Mouse (Mus musculus): Measurements from ENCODE around the gene Taar8c.
A peak's percentile ranks its signal among the peaks of the same experiment; 100 is the strongest.
"Not testable (repeated sequence)": the region's sequence is repeated elsewhere in the genome, so short reads cannot be mapped to it uniquely, and the experiment has no call there.

Gene Taar8c

DNA sequence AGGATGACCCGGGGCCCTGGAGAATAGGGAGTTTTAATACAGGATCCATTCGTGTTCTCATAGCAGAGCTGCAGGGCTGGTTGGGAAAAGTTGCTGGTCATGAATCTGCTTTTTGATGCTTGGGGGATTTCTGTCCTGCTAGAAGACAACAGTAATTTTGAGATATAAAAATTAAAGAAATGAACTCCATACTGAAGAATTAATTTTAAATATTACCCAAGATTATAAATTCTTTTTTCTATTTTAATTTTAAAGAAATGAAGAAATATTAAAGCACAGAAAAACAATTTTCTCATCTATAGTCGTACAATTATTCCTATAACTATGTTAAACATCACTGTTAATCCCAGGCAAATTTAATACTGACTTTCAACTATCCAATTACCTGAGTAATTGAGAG, at the start of gene Taar8c:
Gene Taar8c, minus strand, starts transcription at position 101 of the 400 bp plus-strand sequence.
- not testable (repeated sequence) for DNase-seq (ENCODE audit: low spot score)

DNA sequence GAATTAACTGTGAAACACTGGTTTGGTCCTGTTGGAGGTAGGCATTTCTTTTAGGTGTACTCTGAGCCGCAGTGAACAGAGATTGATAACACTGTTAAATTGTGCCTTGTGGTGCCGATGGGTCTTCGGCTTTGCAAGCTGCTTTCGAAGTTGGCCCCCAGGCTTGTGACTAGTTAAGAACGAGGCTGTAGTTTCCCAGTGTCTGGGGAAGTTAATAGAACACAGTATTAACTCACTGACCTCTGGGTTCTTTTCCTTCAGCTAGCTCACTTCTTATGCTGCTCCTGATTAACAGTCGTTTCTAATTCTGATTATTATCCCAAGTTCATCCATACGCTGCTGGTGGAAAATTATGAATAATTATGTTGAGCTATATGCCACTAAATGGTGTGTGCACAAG, 48.4 kb upstream of the Taar8c start:
- no peak for DNase-seq (ENCODE audit: low spot score)

DNA sequence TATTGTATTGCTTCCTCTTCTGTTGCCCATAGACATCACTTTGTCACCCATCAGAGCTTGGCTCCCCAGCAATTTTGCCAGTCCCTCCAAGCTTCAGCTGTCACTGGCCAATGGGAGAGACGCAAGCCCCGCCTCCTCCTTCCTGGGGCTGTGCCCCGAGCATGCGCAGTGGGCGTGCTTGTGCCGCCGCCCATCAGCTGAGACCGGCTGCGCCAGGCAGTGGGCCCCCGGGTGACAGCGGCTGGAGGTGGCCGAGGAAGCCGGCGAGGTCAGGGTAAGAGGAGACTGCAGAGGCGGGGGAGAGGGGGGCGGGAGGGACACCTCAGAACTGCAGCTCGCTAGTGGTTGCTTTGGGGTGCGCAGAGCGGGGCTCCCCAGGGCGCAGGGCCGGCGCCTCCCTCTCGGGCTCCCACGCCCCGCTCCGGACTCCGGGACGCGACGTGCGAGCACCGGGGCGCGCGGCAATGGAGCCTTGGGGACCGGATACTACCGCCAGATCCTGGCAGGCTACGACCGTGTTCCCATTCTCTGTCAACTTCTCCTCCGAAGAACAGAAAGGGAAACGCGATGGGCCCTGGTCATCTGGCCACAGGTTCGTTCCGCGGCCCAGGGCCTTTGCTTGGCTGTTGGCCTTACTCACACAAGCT, 47.5 kb upstream of the Taar8c start, which contains the start of gene Stx7:
Gene Stx7, plus strand, starts transcription at position 168 of the 647 bp plus-strand sequence.
- DNase-seq (ENCODE audit: low spot score) = peak; percentile 75

DNA sequence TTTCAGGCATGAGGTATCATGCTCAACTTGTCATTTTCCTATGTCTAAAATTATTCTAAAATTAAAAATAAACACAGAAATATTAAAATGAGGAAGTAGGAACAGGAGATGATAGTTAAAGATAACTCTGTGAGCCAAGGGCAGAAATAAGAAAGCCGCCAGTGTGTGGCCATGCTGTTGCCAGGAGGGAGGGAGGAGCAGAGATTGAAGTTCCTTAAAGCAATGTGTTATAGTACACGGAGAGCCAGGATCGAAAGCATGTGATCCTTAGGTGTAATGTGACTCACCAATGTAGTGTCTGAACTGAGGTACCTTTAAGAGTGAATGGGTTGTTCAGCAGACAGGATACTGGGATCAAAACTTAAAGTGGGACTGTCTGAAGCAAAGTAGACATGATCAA, 41.0 kb upstream of the Taar8c start:
- DNase-seq (ENCODE audit: low spot score) = no peak

DNA sequence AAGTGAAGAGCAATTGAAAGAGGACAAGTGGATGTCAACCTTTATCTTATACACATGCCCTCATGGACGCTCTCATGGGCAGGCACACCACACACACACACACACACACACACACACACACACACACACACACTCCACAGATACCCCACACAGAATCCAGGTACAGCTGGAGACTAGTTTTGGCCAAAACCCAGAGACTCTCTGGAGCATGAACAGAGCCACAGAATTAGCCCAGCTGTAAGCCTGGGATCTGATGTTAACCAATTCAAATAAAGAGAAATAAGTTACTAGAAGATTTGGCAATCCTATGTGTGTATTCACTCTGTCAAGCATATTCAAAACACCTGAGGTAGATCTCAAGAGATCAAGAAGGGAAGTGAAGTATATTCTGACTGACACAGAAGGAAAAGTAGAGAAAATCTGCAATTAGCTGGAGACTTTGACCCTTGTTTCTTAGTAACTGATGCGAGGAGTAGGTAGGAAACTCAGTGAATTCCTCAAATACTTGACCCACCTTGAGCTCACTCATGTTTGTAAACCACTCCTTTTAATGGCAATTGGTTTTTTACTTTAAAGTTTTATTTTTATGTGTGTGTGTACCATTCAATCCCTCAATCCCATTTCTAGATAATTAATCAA, 37.0 kb upstream of the Taar8c start:
- no peak for DNase-seq (ENCODE audit: low spot score)

DNA sequence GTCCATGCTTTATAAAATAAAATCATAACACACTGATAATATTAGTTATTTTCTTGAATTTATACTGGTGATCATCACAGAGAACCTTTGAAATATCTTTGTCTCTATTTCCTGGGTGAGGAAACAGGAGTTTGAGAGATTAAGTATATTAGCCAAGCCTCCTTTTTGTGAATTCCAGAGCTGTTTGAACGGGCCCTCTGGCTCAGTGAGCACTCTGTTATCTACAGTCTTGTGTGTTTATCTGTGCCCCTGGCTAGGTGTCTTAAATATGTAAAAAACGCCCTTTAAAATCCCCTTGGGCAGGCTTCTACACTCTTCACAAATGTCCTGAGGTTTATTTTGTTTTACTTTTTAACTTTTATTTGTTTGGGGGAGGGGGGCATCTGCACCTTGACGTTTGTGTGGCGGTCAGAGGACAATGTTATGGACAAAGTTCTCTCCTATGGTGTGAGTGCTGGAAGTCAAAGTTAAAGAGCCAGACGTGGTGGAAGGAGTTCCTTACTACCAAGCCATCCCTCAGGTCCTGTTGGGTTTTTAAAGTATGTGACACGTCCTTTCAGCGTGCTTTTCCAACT, 32.4 kb upstream of the Taar8c start:
- no peak for DNase-seq (ENCODE audit: low spot score)

DNA sequence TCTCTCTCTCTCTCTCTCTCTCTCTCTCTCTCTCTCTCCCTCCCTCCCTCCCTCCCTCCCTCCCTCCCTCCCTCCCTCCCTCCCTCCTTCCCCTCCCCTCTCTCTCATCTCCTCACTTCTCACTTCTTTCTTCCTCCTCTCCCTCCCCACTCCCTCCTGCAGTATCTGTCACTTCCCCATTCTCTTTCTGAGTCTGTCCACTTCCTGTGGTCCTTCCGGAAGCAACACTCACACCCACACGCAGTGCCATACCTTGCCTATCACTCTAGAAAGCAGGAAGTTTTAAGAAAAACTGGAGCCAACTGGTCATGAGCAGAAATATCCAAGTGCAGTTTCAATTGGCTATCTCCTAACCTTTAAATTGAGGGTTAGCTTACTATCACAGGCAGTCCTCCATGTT, 31.4 kb upstream of the Taar8c start:
- DNase-seq (ENCODE audit: low spot score) = no peak

DNA sequence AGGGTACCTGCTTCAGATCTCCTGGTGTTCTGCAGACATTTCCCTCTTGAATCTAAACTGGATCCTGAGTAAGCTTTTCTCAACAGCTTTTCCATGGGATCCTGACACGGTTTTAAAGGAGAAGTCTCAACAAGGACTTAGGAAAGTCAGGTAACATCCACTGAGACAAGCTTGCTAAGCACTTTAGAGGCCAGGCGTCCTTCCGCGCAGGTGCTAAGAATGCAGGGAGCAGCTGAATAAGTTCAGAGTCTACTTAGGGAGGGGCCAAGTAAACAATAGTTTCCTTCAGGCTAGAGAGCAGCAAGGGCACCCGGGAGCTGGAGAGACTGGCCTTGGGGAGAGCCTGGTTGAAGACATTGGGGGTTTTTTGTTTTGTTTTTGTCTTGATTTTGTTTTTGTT, 30.6 kb upstream of the Taar8c start:
- DNase-seq (ENCODE audit: low spot score) = no peak

DNA sequence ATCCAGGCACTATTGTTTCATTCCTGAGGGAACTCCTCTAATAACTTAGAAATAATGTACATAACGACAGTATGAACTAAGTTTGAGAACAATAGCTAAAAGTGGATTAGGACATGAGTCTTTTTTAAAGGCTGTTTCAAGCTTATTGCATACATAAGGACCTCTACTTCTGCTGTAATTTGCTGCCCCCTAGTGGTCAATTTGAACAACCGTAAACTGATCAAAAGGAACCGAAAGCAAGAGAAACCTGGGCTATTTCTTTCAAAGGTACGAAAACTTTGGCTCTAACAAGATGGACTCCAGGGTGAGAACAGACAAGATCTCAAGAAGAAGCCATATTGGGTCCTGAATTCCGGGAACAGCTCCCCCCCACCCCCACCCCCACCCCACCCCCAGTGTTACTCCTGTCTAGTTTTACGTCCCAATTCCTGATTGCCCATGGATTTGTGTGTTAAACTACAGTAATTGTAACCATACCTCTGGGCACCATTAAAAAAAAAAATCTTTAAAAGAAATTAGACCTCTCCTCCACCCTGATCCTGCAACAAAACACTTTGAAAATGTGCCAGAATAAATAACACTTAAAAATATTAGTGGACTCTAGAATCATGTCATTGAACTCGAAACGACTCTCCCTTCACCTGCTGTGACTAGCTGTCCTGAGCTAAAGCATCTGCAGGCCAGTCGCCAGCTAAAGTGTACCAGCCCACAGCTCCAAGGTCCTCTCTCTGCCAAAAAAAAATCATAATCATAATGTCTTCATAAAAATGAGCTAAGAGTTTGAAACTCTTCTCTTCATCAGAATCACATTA, 29.9 kb upstream of the Taar8c start:
- no peak for DNase-seq (ENCODE audit: low spot score)

DNA sequence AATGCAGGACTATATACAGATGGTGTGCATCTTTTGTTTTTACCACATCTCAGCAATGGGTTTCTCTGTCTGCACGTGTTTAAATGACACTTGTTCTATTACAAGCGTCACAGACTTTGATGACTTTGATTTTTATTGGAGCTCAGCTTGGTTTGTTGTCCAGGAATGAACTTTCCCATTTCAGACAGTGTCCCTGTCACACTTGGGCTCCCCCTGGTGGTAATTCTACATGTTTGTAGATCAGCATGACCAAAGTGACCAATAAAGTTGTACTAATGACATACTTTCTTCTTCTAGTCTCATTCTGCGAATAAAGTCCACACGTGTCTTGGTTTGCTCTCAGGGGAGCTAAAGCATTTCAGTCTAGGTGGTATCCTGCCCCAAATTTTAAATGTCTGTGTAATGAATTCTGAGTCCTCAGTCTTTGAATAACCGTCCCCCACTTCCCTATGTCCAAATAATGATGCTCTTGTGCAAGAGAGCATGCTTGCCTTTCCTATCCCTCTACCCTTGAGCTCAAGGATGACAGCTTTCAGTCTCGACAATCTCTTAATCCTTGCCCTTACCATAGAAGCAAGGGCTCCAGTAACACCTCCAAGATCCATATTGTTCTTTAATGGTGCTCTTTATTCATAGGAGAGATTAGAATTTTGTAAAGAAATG, 9.5 kb upstream of the Taar8c start:
- no peak for DNase-seq (ENCODE audit: low spot score)

DNA sequence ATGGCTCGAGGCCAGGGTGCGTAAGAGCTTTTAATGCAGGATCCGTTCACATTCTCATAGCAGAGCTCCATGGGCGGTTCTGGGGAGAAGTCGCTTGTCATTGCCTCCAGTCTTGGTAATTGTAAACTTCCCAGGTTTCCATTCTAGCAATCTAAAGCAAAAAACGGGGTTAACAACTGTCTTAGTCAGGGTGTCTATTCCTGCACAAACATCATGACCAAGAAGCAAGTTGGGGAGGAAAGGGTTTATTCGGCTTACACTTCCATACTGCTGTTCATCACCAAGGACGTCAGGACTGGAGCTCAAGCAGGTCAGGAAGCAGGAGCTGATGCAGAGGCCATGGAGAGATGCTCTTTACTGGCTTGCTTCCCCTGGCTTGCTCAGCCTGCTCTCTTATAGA, 7.7 kb upstream of the Taar8c start, which contains the start of gene Taar9:
Gene Taar9, minus strand, starts transcription at position 101 of the 400 bp plus-strand sequence.
- not testable (repeated sequence) for DNase-seq (ENCODE audit: low spot score)

DNA sequence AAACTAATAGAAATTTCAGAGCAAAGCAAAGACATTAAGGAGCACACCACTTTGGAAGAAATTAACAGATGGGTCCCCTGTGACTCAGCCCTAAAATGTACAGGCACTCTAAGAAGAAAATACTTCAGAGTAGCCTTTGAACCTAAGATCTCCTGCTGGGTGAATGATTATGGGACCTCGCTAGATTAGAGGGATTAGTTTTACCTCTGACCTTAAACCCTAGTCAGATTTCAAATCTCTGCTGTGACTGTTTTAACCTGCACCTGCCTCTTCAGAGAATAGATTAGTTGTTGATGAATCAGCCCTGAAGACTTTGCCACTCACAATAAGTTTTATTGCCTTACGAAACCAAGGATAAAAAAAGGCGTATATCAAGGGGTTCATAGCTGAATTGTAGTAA, 6.5 kb upstream of the Taar8c start:
- DNase-seq (ENCODE audit: low spot score) = no peak

DNA sequence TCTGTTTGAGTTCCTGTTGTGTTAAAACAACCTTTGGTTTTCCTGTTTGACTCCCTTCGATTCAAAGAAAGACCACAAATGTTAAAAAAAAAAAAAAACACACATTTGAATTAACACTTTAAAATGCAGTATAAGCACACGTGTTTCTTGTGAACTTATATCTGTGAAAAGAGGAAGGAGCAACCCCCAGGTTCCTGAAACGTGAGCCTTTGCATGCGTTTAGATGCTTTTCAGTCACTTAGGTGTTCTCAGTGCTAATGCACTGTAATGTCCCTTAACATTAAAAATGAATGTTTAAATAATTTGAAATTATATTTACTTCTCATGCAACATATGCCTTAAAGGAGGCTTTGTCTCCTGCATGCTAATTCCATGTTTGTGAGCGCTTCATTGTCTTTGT, 6.0 kb upstream of the Taar8c start:
- no peak for DNase-seq (ENCODE audit: low spot score)

DNA sequence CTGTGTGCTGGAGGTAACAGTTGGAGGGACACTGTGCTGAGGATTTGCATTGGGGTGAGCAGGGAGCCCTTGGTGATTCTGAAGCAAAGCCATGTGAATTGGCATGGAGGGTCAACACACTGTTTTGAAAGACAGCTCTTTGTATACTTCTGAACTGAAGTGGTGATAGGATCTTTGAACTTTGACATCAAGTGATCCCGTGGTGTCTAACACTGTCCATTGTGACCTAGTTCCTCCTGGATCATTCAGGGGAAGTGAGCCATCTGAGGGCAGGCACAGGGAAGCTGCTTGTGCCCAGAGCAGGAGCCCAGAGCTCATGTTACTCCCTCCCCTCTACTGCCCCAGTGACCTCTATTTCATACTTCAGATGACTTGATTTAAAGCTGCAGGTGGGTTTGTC, 1.6 kb upstream of the Taar8c start:
- not testable (repeated sequence) for DNase-seq (ENCODE audit: low spot score)

DNA sequence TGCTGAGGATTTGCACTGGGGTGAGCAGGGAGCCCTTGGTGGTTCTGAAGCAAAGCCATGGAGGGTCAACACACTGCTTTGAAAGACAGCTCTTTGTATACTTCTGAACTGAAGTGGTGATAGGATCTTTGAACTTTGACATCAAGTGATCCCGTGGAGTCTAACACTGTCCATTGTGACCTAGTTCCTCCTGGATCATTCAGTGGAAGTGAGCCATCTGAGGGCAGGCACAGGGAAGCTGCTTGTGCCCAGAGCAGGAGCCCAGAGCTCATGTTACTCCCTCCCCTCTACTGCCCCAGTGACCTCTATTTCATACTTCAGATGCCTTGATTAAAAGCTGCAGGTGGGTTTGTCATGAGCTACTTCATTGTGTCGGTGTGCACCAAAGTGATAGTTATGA, 4.7 kb downstream of the Taar8c start:
- DNase-seq (ENCODE audit: low spot score) = not testable (repeated sequence)

DNA sequence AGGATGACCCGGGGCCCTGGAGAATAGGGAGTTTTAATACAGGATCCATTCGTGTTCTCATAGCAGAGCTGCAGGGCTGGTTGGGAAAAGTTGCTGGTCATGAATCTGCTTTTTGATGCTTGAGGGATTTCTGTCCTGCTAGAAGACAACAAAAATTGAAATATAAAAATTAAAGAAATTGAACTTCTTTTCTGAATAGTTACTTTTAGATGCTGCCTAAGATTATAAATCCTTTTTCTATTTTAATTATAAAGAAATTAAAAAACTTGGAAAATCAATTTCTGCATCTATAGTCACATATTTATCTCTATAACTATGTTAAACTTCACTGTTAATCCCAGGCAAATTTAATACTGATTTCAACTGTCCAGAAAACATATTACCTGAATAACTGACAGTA, 9.5 kb downstream of the Taar8c start, which contains the start of gene Taar8b:
Gene Taar8b, minus strand, starts transcription at position 101 of the 400 bp plus-strand sequence.
- no peak for DNase-seq (ENCODE audit: low spot score)

DNA sequence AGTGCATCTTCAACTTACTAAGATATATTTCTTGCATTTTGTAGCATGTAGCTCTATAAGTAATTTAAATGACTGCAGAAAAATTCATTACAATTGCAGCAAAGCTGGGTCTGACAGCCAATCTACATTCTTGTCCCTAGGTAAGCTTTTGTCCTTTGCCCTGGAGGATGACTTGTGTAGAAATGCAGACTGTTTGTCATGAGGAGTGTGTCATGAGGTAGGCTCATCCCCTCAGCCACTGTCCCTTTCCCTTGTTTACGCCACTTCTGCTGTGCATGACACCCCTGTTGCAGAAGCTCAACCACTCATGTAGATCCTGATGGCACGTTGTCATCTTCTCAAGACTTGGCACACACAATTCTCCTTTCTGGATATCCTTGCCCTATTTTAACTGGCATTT, 14.5 kb downstream of the Taar8c start:
- DNase-seq (ENCODE audit: low spot score) = no peak

DNA sequence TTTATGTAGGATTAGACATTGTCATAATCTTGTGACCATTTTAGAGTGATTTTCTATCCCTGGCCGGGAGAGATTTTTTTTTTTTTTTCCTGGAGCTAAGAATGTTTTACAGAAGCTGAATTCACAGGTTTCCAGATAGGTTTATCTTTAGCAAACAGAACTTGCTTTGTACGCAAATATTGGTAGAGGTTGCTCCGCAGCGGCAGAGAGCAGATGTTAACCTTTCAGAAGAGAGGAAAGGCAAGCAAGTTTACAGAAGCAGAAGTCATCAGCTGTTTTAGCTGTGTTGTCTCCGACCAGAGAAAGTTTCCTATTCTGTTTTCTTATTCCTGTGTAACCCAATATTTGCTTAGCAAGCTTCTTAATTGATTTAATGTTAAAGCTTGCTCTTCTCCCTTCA, 15.2 kb downstream of the Taar8c start:
- no peak for DNase-seq (ENCODE audit: low spot score)

DNA sequence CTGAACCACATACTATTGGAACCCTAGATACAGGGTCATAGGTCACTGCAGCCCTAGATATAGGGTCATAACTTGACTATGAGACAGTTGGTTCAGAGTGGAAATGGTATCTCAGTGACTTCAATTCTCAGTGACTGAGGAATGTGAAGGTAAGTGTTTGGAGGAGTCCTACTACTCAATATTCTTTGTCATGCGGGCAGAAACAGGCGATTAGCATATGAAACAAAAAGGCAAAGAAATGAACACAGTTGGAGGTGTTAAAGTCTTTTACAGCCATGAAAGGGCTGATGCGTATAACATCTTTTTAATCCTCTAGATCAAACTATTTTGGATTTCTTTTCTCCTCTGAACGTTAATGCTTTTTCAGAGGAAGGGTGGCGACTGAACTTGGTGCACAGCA, 15.8 kb downstream of the Taar8c start:
- DNase-seq (ENCODE audit: low spot score) = no peak

DNA sequence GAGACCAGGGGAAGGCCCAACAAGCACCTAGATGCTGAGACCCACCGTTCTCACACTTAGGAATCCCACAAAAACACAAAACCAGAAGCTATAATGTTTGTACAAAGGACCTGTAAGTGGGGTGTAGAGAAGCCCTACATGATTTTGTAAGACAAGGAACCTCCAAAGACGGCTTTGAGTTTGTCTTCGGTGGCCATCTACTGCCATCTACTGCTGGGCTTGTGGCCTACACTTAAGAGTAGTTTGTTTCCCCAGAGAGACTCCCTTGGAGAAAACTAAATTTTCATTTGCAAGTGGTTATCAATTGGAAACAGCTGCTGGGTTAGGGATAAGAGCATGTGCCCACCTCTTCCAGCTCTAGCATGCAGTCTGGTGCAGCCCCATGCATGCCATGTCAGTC, 21.5 kb downstream of the Taar8c start:
- DNase-seq (ENCODE audit: low spot score) = no peak

DNA sequence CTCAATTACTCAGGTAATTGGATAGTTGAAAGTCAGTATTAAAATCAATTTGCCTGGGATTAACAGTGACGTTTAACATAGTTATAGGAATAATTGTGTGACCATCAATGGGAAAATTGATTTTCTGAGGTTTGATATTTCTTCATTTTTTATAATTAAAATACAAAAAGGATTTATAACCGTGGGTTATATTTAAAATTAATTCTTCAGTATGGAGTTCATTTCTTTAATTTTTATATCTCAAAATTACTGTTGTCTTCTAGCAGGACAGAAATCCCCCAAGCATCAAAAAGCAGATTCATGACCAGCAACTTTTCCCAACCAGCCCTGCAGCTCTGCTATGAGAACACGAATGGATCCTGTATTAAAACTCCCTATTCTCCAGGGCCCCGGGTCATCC, 25.5 kb downstream of the Taar8c start, which contains the start of gene Taar8a:
Gene Taar8a, plus strand, starts transcription at position 301 of the 400 bp plus-strand sequence.
- DNase-seq (ENCODE audit: low spot score) = not testable (repeated sequence)

DNA sequence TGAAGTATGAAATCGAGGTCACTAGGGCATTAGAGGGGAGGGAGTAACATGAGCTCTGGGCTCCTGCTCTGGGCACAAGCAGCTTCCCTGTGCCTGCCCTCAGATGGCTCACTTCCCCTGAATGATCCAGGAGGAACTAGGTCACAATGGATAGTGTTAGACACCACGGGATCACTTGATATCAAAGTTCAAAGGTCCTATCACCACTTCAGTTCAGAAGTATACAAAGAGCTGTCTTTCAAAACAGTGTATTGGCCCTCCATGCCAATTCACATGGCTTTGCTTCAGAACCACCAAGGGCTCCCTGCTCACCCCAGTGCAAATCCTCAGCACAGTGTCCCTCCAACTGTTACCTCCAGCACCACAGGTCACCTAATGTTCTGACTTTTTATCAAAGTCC, 27.0 kb downstream of the Taar8c start:
- not testable (repeated sequence) for DNase-seq (ENCODE audit: low spot score)

Data from ovary, postnatal 10 days (tissue).